Mouse (Mus musculus): Measurements from ENCODE around the gene Olfr1442. TPM values are rescaled to one million over a fixed set of nuclear protein-coding genes. Genes with fewer than 3 reads are reported as not detected.

Olfr1442 gene
- polyA plus RNA-seq, 2 experiments, result not detected

GRCm38 (mm10) chr19:12684638-12685037 is 14.4 kb downstream of the Olfr1442 start:
- no peaks in the 10 kb centered on the region for H3K36me3 ChIP-seq (replicated peaks; ENCODE audit: control insufficient read depth, insufficient read depth, low read depth)
- no peak overlapping the region for H3K27ac ChIP-seq
- no peak for DNase-seq (ENCODE audit: low read depth in 3 of 3, low spot score in 3 of 3)
- H3K9ac ChIP-seq (replicated peaks), result no peak overlapping the region
- H3K9me3 ChIP-seq (ENCODE audit: control insufficient read depth, low read length), result no peaks in the 10 kb centered on the region
- no peak for ATAC-seq (ENCODE audit: insufficient read depth)
- H3K27me3 ChIP-seq (ENCODE audit: control insufficient read depth, insufficient read depth, low read length), result no peaks in the 10 kb centered on the region
- no peak overlapping the region for H3K4me2 ChIP-seq (ENCODE audit: low read depth)
- no peak overlapping the region for H3K4me3 ChIP-seq (ENCODE audit: insufficient read depth in 1 of 2, low read depth in 2 of 2, low read length in 2 of 2)
- TF ChIP-seq EP300 (IDR thresholded peaks at IDR 0.05; ENCODE audit: low read depth) (no peak), CTCF (IDR thresholded peaks at IDR 0.05; ENCODE audit: low read depth) (no peak)
- no peaks in the 10 kb centered on the region for H3K4me1 ChIP-seq (replicated peaks; ENCODE audit: control insufficient read depth in 2 of 2, insufficient read depth in 2 of 2, low read length in 1 of 2)

- DNase-seq (ENCODE audit: low read depth in 3 of 3, low spot score in 3 of 3) (no peak), ATAC-seq (ENCODE audit: insufficient read depth) (no peak)
- Histone ChIP-seq H3K27ac (no peak overlapping the region), H3K4me3 (ENCODE audit: insufficient read depth in 1 of 2, low read depth in 2 of 2, low read length in 2 of 2) (no peak overlapping the region), H3K27me3 (ENCODE audit: control insufficient read depth, insufficient read depth, low read length) (no peaks in the 10 kb centered on the region), H3K9me3 (ENCODE audit: control insufficient read depth, low read length) (no peaks in the 10 kb centered on the region), H3K4me1 (replicated peaks; ENCODE audit: control insufficient read depth in 2 of 2, insufficient read depth in 2 of 2, low read length in 1 of 2) (no peaks in the 10 kb centered on the region), H3K4me2 (ENCODE audit: low read depth) (no peak overlapping the region), H3K9ac (replicated peaks) (no peak overlapping the region), H3K36me3 (replicated peaks; ENCODE audit: control insufficient read depth, insufficient read depth, low read depth) (no peaks in the 10 kb centered on the region)
- TF ChIP-seq CTCF (IDR thresholded peaks at IDR 0.05; ENCODE audit: low read depth) (no peak), EP300 (IDR thresholded peaks at IDR 0.05; ENCODE audit: low read depth) (no peak)
These were observed 15.0 kb downstream of the Olfr1442 start for GRCm38 (mm10) chr19:12685231-12685630.

GRCm38 (mm10) chr19:12695590-12695989 is 25.4 kb downstream of the Olfr1442 start, which contains the start of gene Keg1:
Gene Keg1 (plus strand): TSS chr19:12695786.
- no peaks in the 10 kb centered on the region for H3K4me1 ChIP-seq (replicated peaks; ENCODE audit: control insufficient read depth in 2 of 2, insufficient read depth in 2 of 2, low read length in 1 of 2)
- no peaks in the 10 kb centered on the region for H3K36me3 ChIP-seq (replicated peaks; ENCODE audit: control insufficient read depth, insufficient read depth, low read depth)
- TF ChIP-seq EP300 (IDR thresholded peaks at IDR 0.05; ENCODE audit: low read depth) (no peak), CTCF (IDR thresholded peaks at IDR 0.05; ENCODE audit: low read depth) (no peak)
- 52% methylated on average over 3 of the region's 3 CpGs for whole genome bisulfite sequencing (ENCODE audit: insufficient replicate concordance)
- H3K4me2 ChIP-seq (ENCODE audit: low read depth), result no peak within 1 kb of the TSS
- H3K27me3 ChIP-seq (ENCODE audit: control insufficient read depth, insufficient read depth, low read length), result no peaks in the 10 kb centered on the region
- DNase-seq (ENCODE audit: low read depth in 3 of 3, low spot score in 3 of 3) (no peak), ATAC-seq (ENCODE audit: insufficient read depth) (no peak)
- no peak within 1 kb of the TSS for H3K4me3 ChIP-seq (ENCODE audit: insufficient read depth in 1 of 2, low read depth in 2 of 2, low read length in 2 of 2)
- no peak within 1 kb of the TSS for H3K9ac ChIP-seq (replicated peaks)
- no peak within 1 kb of the TSS for H3K27ac ChIP-seq
- H3K9me3 ChIP-seq (ENCODE audit: control insufficient read depth, low read length), result no peaks in the 10 kb centered on the region

- DNase-seq (ENCODE audit: low read depth in 3 of 3, low spot score in 3 of 3), result no peak
- TF ChIP-seq CTCF (IDR thresholded peaks at IDR 0.05; ENCODE audit: low read depth) (no peak), EP300 (IDR thresholded peaks at IDR 0.05; ENCODE audit: low read depth) (no peak)
- H3K9ac ChIP-seq (replicated peaks), result no peak overlapping the region
These were observed 26.0 kb downstream of the Olfr1442 start for GRCm38 (mm10) chr19:12696221-12696620.

GRCm38 (mm10) chr19:12708458-12708857 is 38.2 kb downstream of the Olfr1442 start:
- no peak for DNase-seq (ENCODE audit: low read depth in 3 of 3, low spot score in 3 of 3)
- H3K4me1 ChIP-seq (replicated peaks; ENCODE audit: control insufficient read depth in 2 of 2, insufficient read depth in 2 of 2, low read length in 1 of 2), result no peaks in the 10 kb centered on the region
- no peak for TF ChIP-seq EP300 (IDR thresholded peaks at IDR 0.05; ENCODE audit: low read depth)
- TF ChIP-seq CTCF (IDR thresholded peaks at IDR 0.05; ENCODE audit: low read depth), result no peak
- H3K9ac ChIP-seq (replicated peaks), result no peak overlapping the region
- no peaks in the 10 kb centered on the region for H3K9me3 ChIP-seq (ENCODE audit: control insufficient read depth, low read length)
- H3K27me3 ChIP-seq (ENCODE audit: control insufficient read depth, insufficient read depth, low read length), result no peaks in the 10 kb centered on the region
- no peak for ATAC-seq (ENCODE audit: insufficient read depth)
- H3K4me2 ChIP-seq (ENCODE audit: low read depth), result no peak overlapping the region
- no peak overlapping the region for H3K27ac ChIP-seq
- 68% methylated on average over 2 of the region's 2 CpGs for WGBS (ENCODE audit: insufficient replicate concordance)
- H3K36me3 ChIP-seq (replicated peaks; ENCODE audit: control insufficient read depth, insufficient read depth, low read depth), result no peaks in the 10 kb centered on the region
- H3K4me3 ChIP-seq (ENCODE audit: insufficient read depth in 1 of 2, low read depth in 2 of 2, low read length in 2 of 2), result no peak overlapping the region

More at GRCm38 (mm10) chr19:12696221-12696620, 26.0 kb downstream of the Olfr1442 start:
- Histone ChIP-seq H3K27me3 (ENCODE audit: control insufficient read depth, insufficient read depth, low read length) (no peaks in the 10 kb centered on the region), H3K4me1 (replicated peaks; ENCODE audit: control insufficient read depth in 2 of 2, insufficient read depth in 2 of 2, low read length in 1 of 2) (no peaks in the 10 kb centered on the region), H3K9me3 (ENCODE audit: control insufficient read depth, low read length) (no peaks in the 10 kb centered on the region), H3K4me2 (ENCODE audit: low read depth) (no peak overlapping the region), H3K27ac (no peak overlapping the region), H3K4me3 (ENCODE audit: insufficient read depth in 1 of 2, low read depth in 2 of 2, low read length in 2 of 2) (no peak overlapping the region), H3K36me3 (replicated peaks; ENCODE audit: control insufficient read depth, insufficient read depth, low read depth) (no peaks in the 10 kb centered on the region)
- ATAC-seq (ENCODE audit: insufficient read depth), result no peak

GRCm38 (mm10) chr19:12708986-12709385 is 38.7 kb downstream of the Olfr1442 start:
- Histone ChIP-seq H3K27ac (no peak overlapping the region), H3K27me3 (ENCODE audit: control insufficient read depth, insufficient read depth, low read length) (no peaks in the 10 kb centered on the region), H3K9ac (replicated peaks) (no peak overlapping the region), H3K4me3 (ENCODE audit: insufficient read depth in 1 of 2, low read depth in 2 of 2, low read length in 2 of 2) (no peak overlapping the region), H3K4me1 (replicated peaks; ENCODE audit: control insufficient read depth in 2 of 2, insufficient read depth in 2 of 2, low read length in 1 of 2) (no peaks in the 10 kb centered on the region), H3K4me2 (ENCODE audit: low read depth) (no peak overlapping the region), H3K9me3 (ENCODE audit: control insufficient read depth, low read length) (no peaks in the 10 kb centered on the region), H3K36me3 (replicated peaks; ENCODE audit: control insufficient read depth, insufficient read depth, low read depth) (no peaks in the 10 kb centered on the region)
- DNase-seq (ENCODE audit: low read depth in 3 of 3, low spot score in 3 of 3) (no peak), ATAC-seq (ENCODE audit: insufficient read depth) (no peak)
- TF ChIP-seq EP300 (IDR thresholded peaks at IDR 0.05; ENCODE audit: low read depth) (no peak), CTCF (IDR thresholded peaks at IDR 0.05; ENCODE audit: low read depth) (no peak)
